Mouse (Mus musculus) cerebellum, adult 11-12 months (tissue): ENCODE data around the gene Phactr3.
"Not testable (repeated sequence)": the region's sequence is repeated elsewhere in the genome, so short reads cannot be mapped to it uniquely, and the experiment has no call there.

Experiments used
- DNase-seq: peaks from one replicate; pipeline ENCODE4 v3.0.0; 2022

Gene Phactr3

DNA sequence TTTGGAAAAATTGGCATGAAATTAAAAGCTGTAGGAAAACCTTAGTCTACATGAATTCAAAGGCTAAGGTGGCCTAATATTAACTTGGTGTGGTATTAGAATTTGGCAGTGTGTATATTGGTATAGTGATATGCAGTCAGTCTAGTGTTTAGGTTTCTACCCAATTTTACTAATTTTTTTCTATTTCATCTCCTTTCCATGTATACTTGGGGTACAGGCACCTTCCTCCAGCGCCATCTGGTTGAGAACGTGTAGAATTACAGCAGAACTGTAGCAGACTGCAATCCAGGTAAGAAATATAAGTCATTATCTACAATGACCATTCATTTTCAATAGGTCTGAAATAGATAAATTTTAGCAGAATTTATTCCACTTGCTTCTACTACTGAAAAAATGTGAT, 220.3 kb downstream of the Phactr3 start:
- DNase-seq = no peak

DNA sequence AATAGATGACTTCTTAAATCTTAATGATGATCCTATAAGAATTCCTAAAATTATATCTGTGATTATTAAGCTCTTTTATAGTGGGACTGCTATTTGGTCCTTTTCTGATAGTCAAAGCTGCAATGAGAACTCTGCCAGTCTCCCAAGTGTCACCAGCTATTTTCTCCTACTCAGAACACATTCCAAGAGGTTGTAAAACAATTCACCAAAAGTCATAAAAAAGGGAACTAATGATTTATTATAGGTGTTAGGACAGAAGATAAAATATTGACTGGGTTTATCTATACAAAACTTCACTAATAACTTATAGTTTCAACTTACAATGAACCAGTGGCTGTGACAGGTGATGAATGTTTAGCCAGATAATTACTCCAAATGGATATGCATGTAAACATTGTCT, 223.3 kb downstream of the Phactr3 start:
- DNase-seq = not testable (repeated sequence)

DNA sequence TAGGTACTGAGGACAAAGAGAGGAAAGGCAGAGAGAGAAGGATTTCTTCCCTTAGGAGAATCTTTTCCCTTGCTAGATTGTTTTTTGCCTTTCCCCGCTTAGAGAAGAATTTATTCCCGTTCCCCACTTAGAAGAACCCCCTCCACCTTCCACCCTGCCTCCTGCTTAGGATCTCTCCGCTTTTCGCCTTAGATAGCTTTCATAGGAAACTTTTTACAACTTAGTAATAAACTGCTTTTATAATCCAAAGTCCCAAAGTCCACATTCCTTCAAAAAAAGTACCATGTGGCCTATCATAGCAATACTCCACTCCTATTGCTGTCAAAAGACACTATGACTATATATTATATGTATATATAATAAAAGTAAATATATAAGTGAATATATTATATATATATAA, 223.8 kb downstream of the Phactr3 start:
- no peak for DNase-seq
